Mouse (Mus musculus): Measurements from ENCODE around the gene Knstrn. TPM values are rescaled to one million over a fixed set of nuclear protein-coding genes. Genes with fewer than 3 reads are reported as not detected.

The Knstrn gene
- total and polyA plus RNA-seq, 2 experiments from 2014 or later = 19.8 to 39.9 TPM

DNA sequence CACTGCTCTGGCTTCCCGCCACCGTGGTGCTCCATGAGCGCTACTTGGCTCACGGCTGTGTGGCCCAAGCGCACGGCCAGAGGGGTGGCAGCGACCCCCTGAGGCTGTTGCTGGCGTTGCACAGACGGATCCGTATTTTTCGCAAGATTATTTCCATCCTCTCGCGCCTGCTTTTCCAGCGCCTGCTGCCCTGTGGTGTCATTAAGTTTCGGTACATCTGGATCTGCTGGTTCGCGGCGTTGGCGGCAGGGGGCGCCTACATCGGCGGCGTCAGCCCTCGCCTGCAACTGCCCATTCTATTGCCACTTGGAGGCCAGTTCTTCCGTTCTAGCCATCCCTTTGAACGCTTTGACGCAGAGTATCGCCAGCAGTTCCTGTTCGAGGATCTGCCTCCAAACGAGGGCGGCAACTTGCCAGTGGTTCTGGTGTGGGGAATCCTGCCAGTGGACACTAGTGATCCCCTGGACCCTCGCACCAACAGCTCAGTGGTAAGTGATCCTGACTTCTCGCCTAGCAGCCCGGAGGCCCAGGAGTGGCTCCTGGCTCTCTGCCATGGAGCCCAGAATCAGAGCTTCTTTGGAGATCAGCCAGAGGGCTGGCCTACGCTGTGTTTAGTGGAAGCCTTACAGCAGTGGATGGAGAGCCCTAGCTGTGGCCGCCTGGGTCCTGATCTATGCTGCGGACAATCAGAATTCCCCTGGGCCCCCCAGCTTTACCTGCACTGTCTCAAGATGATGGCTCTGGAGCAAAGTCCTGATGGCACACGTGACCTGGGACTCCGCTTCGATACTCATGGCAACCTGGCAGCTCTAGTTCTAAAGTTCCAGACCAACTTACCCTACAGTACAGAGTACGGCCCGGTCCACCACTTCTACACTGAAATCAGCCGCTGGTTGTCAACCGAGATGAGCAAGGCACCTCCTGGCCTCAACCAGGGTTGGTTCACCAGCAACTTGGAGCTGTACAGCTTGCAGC lies 23.0 kb upstream of the Knstrn start:
- no peaks in the 10 kb centered on the region for H3K9me3 ChIP-seq (replicated peaks; ENCODE audit: control insufficient read depth, low read length)
- peaks cover 7% of the 10 kb centered on the region for H3K4me1 ChIP-seq (ENCODE audit: control insufficient read depth, insufficient read depth)
- peak overlapping the region; percentile 23 for H3K4me3 ChIP-seq (ENCODE audit: low read depth, low read length)
- WGBS = 17% methylated on average over 44 of the region's 44 CpGs
- H3K9ac ChIP-seq (replicated peaks; ENCODE audit: low read depth, low read length) = no peak overlapping the region
- ATAC-seq (ENCODE audit: insufficient read depth, low read depth) (peak; percentile 61), DNase-seq (ENCODE audit: low spot score) (peak; percentile 43)
- no peaks in the 10 kb centered on the region for H3K36me3 ChIP-seq (replicated peaks; ENCODE audit: control insufficient read depth, insufficient read depth, low read length)
- TF ChIP-seq CTCF (IDR thresholded peaks at IDR 0.05; ENCODE audit: low read depth) (peak; percentile 53), EP300 (IDR thresholded peaks at IDR 0.05; ENCODE audit: low read depth) (no peak)
- H3K27ac ChIP-seq (ENCODE audit: low read depth) = no peak overlapping the region
- peak overlapping the region; percentile 56 for H3K4me2 ChIP-seq (ENCODE audit: low read depth, low read length)
- H3K27me3 ChIP-seq (ENCODE audit: control insufficient read depth, insufficient read depth, low read length) = no peaks in the 10 kb centered on the region

DNA sequence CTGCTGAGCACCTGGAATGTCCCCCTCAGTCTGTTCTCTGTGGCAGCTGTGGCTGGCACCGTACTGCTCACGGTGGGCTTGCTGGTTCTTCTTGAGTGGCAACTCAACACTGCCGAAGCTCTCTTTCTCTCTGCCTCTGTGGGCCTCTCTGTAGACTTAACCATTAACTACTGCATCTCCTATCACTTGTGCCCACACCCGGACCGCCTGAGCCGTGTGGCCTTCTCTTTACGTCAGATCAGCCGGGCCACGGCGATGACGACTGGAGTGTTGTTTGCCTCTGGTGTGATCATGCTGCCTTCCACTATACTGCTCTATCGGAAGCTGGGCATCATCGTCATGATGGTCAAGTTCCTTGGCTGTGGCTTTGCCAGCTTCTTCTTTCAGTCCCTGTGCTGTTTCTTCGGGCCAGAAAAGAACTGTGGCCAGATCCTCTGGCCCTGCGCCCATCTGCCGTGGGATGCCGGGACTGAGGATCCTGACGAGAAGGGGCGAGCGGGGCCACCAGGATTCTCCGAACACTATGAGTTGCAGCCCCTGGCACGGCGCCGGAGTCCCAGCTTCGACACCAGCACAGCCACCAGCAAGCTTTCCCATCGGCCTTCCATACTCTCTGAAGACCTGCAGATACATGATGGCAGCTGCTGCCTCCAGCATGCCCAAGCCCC lies 22.1 kb upstream of the Knstrn start:
- Histone ChIP-seq H3K9ac (replicated peaks; ENCODE audit: low read depth, low read length) (no peak overlapping the region), H3K36me3 (replicated peaks; ENCODE audit: control insufficient read depth, insufficient read depth, low read length) (no peaks in the 10 kb centered on the region), H3K27ac (ENCODE audit: low read depth) (no peak overlapping the region), H3K9me3 (replicated peaks; ENCODE audit: control insufficient read depth, low read length) (no peaks in the 10 kb centered on the region), H3K4me2 (ENCODE audit: low read depth, low read length) (no peak overlapping the region), H3K27me3 (ENCODE audit: control insufficient read depth, insufficient read depth, low read length) (no peaks in the 10 kb centered on the region), H3K4me3 (ENCODE audit: low read depth, low read length) (no peak overlapping the region), H3K4me1 (ENCODE audit: control insufficient read depth, insufficient read depth) (peaks cover 7% of the 10 kb centered on the region)
- no peak for ATAC-seq (ENCODE audit: insufficient read depth, low read depth)
- 88% methylated on average over 26 of the region's 26 CpGs for WGBS
- DNase-seq (ENCODE audit: low spot score) = no peak
- TF ChIP-seq EP300 (IDR thresholded peaks at IDR 0.05; ENCODE audit: low read depth) (no peak), CTCF (IDR thresholded peaks at IDR 0.05; ENCODE audit: low read depth) (no peak)

DNA sequence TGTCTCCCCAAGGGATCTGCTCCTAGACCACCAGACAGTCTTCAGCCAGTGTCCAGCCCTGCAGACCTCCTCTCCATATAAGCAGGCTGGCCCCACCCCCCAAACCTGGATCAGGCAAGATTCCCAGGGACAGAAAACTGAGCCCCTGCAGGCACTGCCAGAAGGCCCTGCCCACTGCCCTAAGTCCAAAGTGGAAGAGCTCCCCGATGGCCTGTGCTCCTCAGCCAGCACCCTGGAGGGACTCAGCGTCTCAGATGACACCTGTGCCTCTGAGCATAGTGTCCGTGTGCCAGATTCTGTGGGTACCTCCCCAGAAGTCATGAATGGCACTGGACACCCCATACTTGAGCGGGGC lies 21.6 kb upstream of the Knstrn start:
- ATAC-seq (ENCODE audit: insufficient read depth, low read depth) (no peak), DNase-seq (ENCODE audit: low spot score) (no peak)
- TF ChIP-seq EP300 (IDR thresholded peaks at IDR 0.05; ENCODE audit: low read depth) (no peak), CTCF (IDR thresholded peaks at IDR 0.05; ENCODE audit: low read depth) (no peak)
- H3K9me3 ChIP-seq (replicated peaks; ENCODE audit: control insufficient read depth, low read length) = no peaks in the 10 kb centered on the region
- no peak overlapping the region for H3K4me2 ChIP-seq (ENCODE audit: low read depth, low read length)
- WGBS = 80% methylated on average over 4 of the region's 4 CpGs
- peaks cover 7% of the 10 kb centered on the region for H3K4me1 ChIP-seq (ENCODE audit: control insufficient read depth, insufficient read depth)
- no peaks in the 10 kb centered on the region for H3K27me3 ChIP-seq (ENCODE audit: control insufficient read depth, insufficient read depth, low read length)
- no peak overlapping the region for H3K4me3 ChIP-seq (ENCODE audit: low read depth, low read length)
- H3K9ac ChIP-seq (replicated peaks; ENCODE audit: low read depth, low read length) = no peak overlapping the region
- H3K27ac ChIP-seq (ENCODE audit: low read depth) = no peak overlapping the region
- H3K36me3 ChIP-seq (replicated peaks; ENCODE audit: control insufficient read depth, insufficient read depth, low read length) = no peaks in the 10 kb centered on the region

DNA sequence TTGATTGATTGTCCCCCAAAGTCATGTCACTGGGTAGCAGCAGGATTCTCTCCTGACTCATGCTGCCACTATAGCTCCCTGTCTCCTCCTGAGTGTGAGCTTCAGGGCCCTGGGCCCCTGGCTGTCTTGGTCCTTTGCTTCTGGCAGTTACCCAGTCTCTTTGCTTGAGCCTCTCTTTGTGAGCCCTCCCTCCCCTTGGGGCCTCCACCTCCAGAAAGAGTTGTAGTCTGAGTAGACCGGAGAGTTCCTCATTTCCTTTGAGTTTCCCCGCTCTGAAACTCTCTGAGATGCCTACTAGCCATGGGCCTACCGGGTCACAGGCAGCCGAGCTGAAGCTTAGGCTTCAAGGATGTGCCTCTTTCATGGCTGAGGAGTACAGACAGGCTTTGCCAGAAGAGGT lies 20.2 kb upstream of the Knstrn start:
- Histone ChIP-seq H3K9ac (replicated peaks; ENCODE audit: low read depth, low read length) (no peak overlapping the region), H3K27me3 (ENCODE audit: control insufficient read depth, insufficient read depth, low read length) (no peaks in the 10 kb centered on the region), H3K9me3 (replicated peaks; ENCODE audit: control insufficient read depth, low read length) (no peaks in the 10 kb centered on the region), H3K4me1 (ENCODE audit: control insufficient read depth, insufficient read depth) (peaks cover 7% of the 10 kb centered on the region), H3K4me2 (ENCODE audit: low read depth, low read length) (no peak overlapping the region), H3K27ac (ENCODE audit: low read depth) (no peak overlapping the region), H3K36me3 (replicated peaks; ENCODE audit: control insufficient read depth, insufficient read depth, low read length) (no peaks in the 10 kb centered on the region), H3K4me3 (ENCODE audit: low read depth, low read length) (no peak overlapping the region)
- DNase-seq (ENCODE audit: low spot score) (no peak), ATAC-seq (ENCODE audit: insufficient read depth, low read depth) (no peak)
- TF ChIP-seq EP300 (IDR thresholded peaks at IDR 0.05; ENCODE audit: low read depth) (no peak), CTCF (IDR thresholded peaks at IDR 0.05; ENCODE audit: low read depth) (no peak)
- WGBS = 71% methylated on average over 4 of the region's 4 CpGs

DNA sequence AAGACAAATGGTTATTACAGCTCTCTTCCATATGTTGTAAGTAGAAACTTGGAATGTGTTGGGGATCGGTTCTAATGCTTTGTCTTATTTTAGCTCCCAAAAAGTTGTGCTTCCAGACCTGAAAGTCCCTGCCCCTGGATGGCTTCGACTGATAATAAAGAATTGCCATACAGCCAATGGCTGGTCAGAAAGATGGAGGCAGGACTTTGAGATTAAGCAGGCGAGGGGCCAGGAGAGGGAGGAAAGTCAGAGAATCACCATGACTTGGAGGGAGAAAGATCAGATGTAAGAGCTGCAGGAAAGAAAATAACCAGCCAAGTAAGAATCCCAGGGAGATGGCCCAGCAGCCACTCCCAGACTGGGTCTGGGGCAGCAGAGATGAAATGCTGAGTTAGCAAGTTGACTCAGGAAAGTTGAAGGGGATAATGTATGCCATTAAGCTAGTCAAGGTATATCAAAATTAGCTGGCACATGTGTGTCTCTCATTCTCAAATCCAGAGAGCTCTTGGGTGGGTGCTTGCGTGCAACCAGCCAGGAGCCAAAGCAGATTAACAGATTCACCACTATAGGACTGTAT lies 11.2 kb upstream of the Knstrn start:
- Histone ChIP-seq H3K9me3 (replicated peaks; ENCODE audit: control insufficient read depth, low read length) (no peaks in the 10 kb centered on the region), H3K4me2 (ENCODE audit: low read depth, low read length) (no peak overlapping the region), H3K4me3 (ENCODE audit: low read depth, low read length) (no peak overlapping the region), H3K4me1 (ENCODE audit: control insufficient read depth, insufficient read depth) (no peaks in the 10 kb centered on the region), H3K27ac (ENCODE audit: low read depth) (no peak overlapping the region), H3K36me3 (replicated peaks; ENCODE audit: control insufficient read depth, insufficient read depth, low read length) (no peaks in the 10 kb centered on the region), H3K9ac (replicated peaks; ENCODE audit: low read depth, low read length) (no peak overlapping the region), H3K27me3 (ENCODE audit: control insufficient read depth, insufficient read depth, low read length) (no peaks in the 10 kb centered on the region)
- ATAC-seq (ENCODE audit: insufficient read depth, low read depth) (no peak), DNase-seq (ENCODE audit: low spot score) (no peak)
- WGBS = 65% methylated on average over 4 of the region's 4 CpGs
- TF ChIP-seq EP300 (IDR thresholded peaks at IDR 0.05; ENCODE audit: low read depth) (no peak), CTCF (IDR thresholded peaks at IDR 0.05; ENCODE audit: low read depth) (no peak)
